Mouse (Mus musculus) ES-E14 (cell line): ENCODE results near the gene Adam1b. TPM values are rescaled to one million over a fixed set of nuclear protein-coding genes. Genes with fewer than 3 reads are reported as not detected.
A peak's percentile ranks its signal among the peaks of the same experiment; 100 is the strongest.

ENCODE experiments used
- DNase-seq: peaks from one replicate; pipeline ENCODE4 v3.0.0-alpha.2; 2013; ENCODE audit warnings: low read depth, low spot score
- H3K27ac ChIP-seq: 2 replicates; pipeline ENCODE4 v1.5.1; 2012; ENCODE audit warnings: low read depth, mild to moderate bottlenecking, low read length, moderate library complexity, mixed read lengths; ENCODE audit not compliant: poor library complexity, insufficient read depth, severe bottlenecking
- H3K36me3 ChIP-seq: 2 replicates; pipeline ENCODE4 v1.6.1; 2012; ENCODE audit warnings: mild to moderate bottlenecking, low read length, moderate library complexity, mixed read lengths; ENCODE audit not compliant: control insufficient read depth, poor library complexity, insufficient read depth, severe bottlenecking
- H3K4me1 ChIP-seq, 2 experiments: fragments of 150-350 bp in 1 of 2; sonication (generic) in 1 of 2; 2 replicates each; pipeline ENCODE4 v1.6.1; 2012; ENCODE audit warnings: low read length in 2 of 2, mild to moderate bottlenecking in 1 of 2, mixed read lengths in 1 of 2; ENCODE audit not compliant: control insufficient read depth in 2 of 2, insufficient read depth in 2 of 2, poor library complexity in 1 of 2
- H3K4me3 ChIP-seq, 2 experiments: fragments of 150-350 bp in 1 of 2; sonication (generic) in 1 of 2; 2 replicates each; pipeline ENCODE4 v1.5.1; 2012; ENCODE audit warnings: low read length in 2 of 2, low read depth in 1 of 2, mild to moderate bottlenecking in 1 of 2, mixed read lengths in 1 of 2; ENCODE audit not compliant: insufficient read depth in 1 of 2, poor library complexity in 1 of 2, severe bottlenecking in 1 of 2
- H3K9ac ChIP-seq: 2 replicates; pipeline ENCODE4 v1.6.1; 2012; ENCODE audit warnings: low read depth, mild to moderate bottlenecking, low read length, mixed read lengths; ENCODE audit not compliant: poor library complexity, insufficient read depth, severe bottlenecking
- H3K9me3 ChIP-seq: fragments of 150-350 bp; sonication (generic); 2 replicates; pipeline ENCODE4 v1.6.1; 2012; ENCODE audit warnings: low read depth, mild to moderate bottlenecking, low read length; ENCODE audit not compliant: control insufficient read depth, insufficient read depth
- CHD2 ChIP-seq: IDR thresholded peaks from 2 replicates; pipeline ENCODE4 v1.6.1; 2014; ENCODE audit warnings: mild to moderate bottlenecking, low read depth, low read length, inconsistent platforms
- HCFC1 ChIP-seq: IDR thresholded peaks from 2 replicates; pipeline ENCODE4 v1.6.1; 2012; ENCODE audit warnings: low read length, inconsistent platforms, borderline replicate concordance; ENCODE audit not compliant: insufficient read depth
- MAFK ChIP-seq: IDR thresholded peaks from 2 replicates; pipeline ENCODE4 v1.6.1; 2014; ENCODE audit warnings: mild to moderate bottlenecking, low read depth, low read length, inconsistent platforms; ENCODE audit not compliant: insufficient read depth
- ZC3H11A ChIP-seq: IDR thresholded peaks from 2 replicates; pipeline ENCODE4 v1.6.1; 2012; ENCODE audit warnings: low read depth, mild to moderate bottlenecking, inconsistent platforms, low read length, borderline replicate concordance
- ZNF384 ChIP-seq: IDR thresholded peaks from 2 replicates; pipeline ENCODE4 v1.6.1; 2012; ENCODE audit warnings: low read depth, low read length, inconsistent platforms
- in situ Hi-C, 2 experiments: fragments of 600-800 bp; cut with MboI; formaldehyde crosslinking; loops; one replicate each; pipeline ENCODE4 v1.15.1; 2025; ENCODE audit warnings: low sequenced_read_pairs in 2 of 2, inconsistent platforms in 1 of 2; ENCODE audit not compliant: unreplicated experiment in 2 of 2
- total RNA-seq: library from RNA; depleted of rRNA; stranded (reverse); fragments of 300-350 nt; gene quantifications from 2 replicates; pipeline ENCODE4 v1.2.3, GENCODE M21; 2012; rRNA removed

Adam1b gene
- total RNA-seq: 0.09 TPM in 1 of 2 replicates, not detected in the other

GRCm38 (mm10) chr5:121503231-121503630 is at the start of gene Adam1b:
Gene Adam1b (minus strand): TSS chr5:121503435.
- H3K9me3 ChIP-seq: no peaks in the 10 kb centered on the region
- in situ Hi-C loops: no loop called here
- peaks cover 0 to 12% of the 10 kb centered on the region in 2 experiments; a peak in 2 of 4 replicates for H3K4me1 ChIP-seq
- H3K36me3 ChIP-seq: no peaks in the 10 kb centered on the region
- DNase-seq: no peak
- no peak within 1 kb of the TSS for H3K9ac ChIP-seq
- no peak within 1 kb of the TSS for H3K4me3 ChIP-seq
- TF ChIP-seq MAFK (no peak), HCFC1 (no peak), ZNF384 (no peak), CHD2 (no peak), ZC3H11A (no peak)
- no peak within 1 kb of the TSS for H3K27ac ChIP-seq

DNA sequence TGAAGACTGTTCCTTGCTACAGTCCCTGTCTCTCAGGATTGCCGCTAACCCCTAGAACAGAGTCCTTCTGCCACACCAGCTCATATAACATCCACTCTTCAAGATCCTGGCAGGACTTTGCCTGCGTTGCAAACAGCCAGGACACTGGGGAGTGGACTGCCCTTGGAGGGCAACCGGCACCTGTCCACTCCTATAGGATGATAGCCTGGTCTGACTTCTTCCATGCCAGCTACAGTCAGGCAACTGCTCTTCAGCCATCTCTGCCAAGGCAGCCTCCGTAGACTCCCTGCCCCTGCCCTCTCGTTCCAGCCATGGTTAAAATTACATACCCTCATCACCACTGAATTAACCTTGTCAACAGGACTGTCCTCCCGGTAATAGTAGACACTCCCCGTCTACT is 46.0 kb upstream of the Adam1b start:
- Histone ChIP-seq H3K4me3 (no peak overlapping the region), H3K36me3 (no peaks in the 10 kb centered on the region), H3K27ac (no peak overlapping the region), H3K9ac (no peak overlapping the region), H3K9me3 (no peaks in the 10 kb centered on the region), H3K4me1 (peaks cover 0 to 2% of the 10 kb centered on the region in 2 experiments; a peak in 1 of 4 replicates)
- TF ChIP-seq ZC3H11A (no peak), HCFC1 (no peak), MAFK (no peak), CHD2 (no peak), ZNF384 (no peak)
- in situ Hi-C loops: no loop called here
- DNase-seq: no peak

DNA sequence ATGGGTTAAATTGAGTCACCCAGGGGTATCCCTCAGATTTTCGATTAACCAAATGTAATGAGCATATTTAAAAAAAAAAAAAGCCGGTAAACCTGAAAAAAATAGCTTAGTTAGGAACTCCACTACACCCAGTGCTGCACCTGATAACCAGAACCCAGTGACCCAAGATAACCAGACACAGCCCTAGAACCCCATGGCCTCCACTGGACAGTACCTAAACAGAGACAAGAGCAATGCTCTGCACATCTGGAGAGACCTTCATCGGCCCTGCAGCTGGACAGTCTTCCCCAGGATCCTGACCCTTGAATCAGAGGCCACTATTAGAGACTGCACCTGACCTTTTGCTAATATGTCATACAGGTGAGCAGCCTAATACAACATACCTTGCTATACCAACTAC is 43.8 kb upstream of the Adam1b start:
- no peak overlapping the region for H3K27ac ChIP-seq
- no peak for TF ChIP-seq ZC3H11A
- TF ChIP-seq ZNF384: no peak
- TF ChIP-seq MAFK: no peak
- TF ChIP-seq HCFC1: no peak
- TF ChIP-seq CHD2: no peak
- H3K4me1 ChIP-seq: peaks cover 0 to 4% of the 10 kb centered on the region in 2 experiments; a peak in 1 of 4 replicates
- H3K9me3 ChIP-seq: no peaks in the 10 kb centered on the region
- H3K9ac ChIP-seq: no peak overlapping the region
- no peaks in the 10 kb centered on the region for H3K36me3 ChIP-seq
- in situ Hi-C loops: no loop called here
- no peak for DNase-seq
- H3K4me3 ChIP-seq: no peak overlapping the region

- no peak for DNase-seq
- no peak overlapping the region for H3K27ac ChIP-seq
- H3K4me3 ChIP-seq: peak overlapping the region; percentile 85 to 88
- in situ Hi-C loops: no loop called here
- H3K4me1 ChIP-seq: peaks cover 0 to 4% of the 10 kb centered on the region in 2 experiments; a peak in 1 of 4 replicates
- H3K9me3 ChIP-seq: no peaks in the 10 kb centered on the region
- H3K9ac ChIP-seq: peak overlapping the region; percentile 94; the same call in 1 of the 2 replicates
- H3K36me3 ChIP-seq: no peaks in the 10 kb centered on the region
- TF ChIP-seq ZNF384 (no peak), HCFC1 (no peak), MAFK (no peak), ZC3H11A (no peak), CHD2 (no peak)
Measured at GRCm38 (mm10) chr5:121546530-121546895, 43.3 kb upstream of the Adam1b start.

DNA sequence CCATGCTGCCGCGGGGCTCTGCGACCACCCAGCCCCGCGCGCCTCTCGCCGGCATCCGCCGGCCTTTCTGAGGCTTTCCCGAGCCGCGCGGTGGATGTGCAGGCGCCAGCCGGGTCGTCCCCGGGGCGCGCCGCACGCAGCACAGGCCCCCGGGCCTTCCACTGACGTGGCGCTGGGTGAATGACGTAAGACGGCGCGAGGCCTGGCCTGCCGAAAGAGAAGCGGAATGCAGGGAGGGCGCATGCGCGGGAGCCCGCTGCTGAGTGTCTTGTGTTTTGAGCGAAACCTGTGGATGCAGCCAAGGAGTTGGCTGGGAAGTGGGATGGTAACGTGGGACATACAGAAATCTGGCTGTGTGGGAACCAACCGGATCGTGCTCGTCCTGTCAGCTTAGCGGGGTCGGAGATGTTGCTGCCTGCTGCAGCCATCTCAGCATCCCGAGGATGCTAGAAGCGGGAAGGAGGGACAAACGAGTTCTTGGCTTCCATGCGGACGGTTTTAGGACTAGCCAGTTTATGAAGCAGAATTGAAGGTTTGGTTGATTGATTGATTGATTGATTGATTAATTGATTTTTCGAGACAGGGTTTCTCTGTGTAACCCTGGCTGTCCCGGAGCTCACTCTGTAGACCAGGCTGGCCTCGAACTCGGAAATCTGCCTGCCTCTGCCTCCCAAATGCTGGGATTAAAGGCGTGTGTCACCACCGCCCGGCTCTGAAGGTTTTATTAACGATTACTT is 42.7 kb upstream of the Adam1b start, which contains the start of gene Mapkapk5:
TSS of gene Mapkapk5 (minus strand) at position 113 of the 737 bp plus-strand sequence.
- Histone ChIP-seq H3K36me3 (no peaks in the 10 kb centered on the region), H3K27ac (peak within 1 kb of the TSS; percentile 66), H3K9ac (peak within 1 kb of the TSS; percentile 94), H3K4me3 (peak within 1 kb of the TSS; percentile 85 to 88), H3K4me1 (peaks cover 0 to 5% of the 10 kb centered on the region in 2 experiments; a peak in 2 of 4 replicates), H3K9me3 (no peaks in the 10 kb centered on the region)
- in situ Hi-C loops: no loop called here
- TF ChIP-seq HCFC1 (peak; percentile 89), CHD2 (no peak)
- DNase-seq: peak; percentile 95
